Mouse (Mus musculus) cerebellum, postnatal 10 days (tissue): Measurements from ENCODE around the gene 4930415O20Rik.
A peak's percentile ranks its signal among the peaks of the same experiment; 100 is the strongest.

Experiments used
- DNase-seq, 2 experiments: peaks; one replicate each; pipeline ENCODE4 v3.0.0; 2021; ENCODE audit warnings: mixed read lengths in 2 of 2

4930415O20Rik gene

DNA sequence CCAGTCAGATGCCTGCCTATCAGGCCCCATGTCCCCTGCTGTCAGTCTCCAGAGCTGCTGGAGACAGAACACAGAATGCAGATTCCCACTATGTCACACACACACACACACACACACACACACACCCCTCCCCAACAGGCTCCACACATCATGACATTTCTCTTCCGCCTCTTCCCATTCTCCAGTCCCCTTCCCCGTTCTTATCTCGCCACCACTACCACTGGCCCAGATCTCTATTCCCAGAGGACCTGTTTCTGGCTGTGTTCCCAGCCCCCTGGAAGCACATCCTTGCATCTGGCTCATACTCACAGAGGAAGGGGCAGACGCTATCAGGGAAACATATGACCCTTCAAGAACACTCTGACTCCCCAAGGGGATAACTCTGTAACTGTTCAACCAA is 36.8 kb downstream of the 4930415O20Rik start:
- DNase-seq = no peak

DNA sequence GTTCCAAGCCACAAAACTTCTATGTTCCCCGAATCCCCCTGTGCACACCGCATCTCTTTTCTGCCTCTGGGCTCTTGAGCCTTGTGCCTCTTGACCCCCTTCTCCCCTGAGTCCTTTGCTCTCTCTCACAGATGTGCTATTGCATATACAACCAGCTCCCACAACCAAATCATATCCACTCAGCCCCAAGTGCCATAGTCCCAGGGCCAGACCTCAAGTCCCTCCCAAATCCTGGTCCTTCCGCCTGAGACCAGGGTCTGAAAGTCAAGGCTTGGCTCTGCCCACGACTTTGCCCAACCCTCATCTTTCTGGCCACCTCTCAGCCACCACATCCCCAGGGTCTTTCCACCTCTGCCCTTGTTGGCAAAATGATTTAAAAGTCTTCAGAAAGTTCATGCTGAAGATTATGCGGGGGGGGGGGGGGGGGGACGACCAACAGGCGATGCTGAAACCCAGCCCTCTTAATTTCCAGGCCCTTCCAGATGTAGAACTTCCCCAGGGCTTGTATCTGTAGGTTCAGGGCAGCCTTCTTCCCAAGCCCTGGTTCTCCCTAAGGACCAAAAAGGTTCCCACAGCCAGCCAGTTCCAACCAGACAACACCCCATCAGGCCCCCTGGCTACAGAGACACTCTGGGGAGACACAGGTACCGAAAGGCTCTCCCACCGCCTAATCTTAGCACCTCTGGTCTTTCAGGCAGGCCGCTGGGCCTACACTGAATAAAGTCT is 37.4 kb downstream of the 4930415O20Rik start:
- DNase-seq = no peak

DNA sequence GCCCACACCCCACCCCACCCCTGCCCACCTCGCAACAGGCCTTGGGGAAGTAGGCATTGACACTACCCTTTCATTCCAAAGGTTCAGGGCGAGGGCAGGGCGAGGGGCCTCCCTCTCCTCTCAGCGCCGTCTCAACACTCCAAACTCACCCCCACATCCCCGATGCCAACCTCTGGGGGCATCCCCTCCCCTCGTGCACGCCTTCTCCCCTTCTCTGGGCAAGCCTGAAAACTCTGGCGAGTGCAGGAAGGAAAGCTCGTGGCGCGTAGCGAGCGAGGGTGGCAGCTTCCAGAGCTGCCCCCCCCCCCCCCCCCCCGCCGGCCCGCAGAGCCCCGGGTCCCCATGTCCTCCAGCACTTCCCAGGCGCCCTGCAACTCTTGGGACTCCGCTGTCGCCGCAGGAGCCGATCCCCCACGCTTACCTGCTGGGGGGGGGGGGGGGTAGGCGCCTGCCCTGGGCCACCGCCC is 38.0 kb downstream of the 4930415O20Rik start:
- DNase-seq = peak; percentile 45 to 46

DNA sequence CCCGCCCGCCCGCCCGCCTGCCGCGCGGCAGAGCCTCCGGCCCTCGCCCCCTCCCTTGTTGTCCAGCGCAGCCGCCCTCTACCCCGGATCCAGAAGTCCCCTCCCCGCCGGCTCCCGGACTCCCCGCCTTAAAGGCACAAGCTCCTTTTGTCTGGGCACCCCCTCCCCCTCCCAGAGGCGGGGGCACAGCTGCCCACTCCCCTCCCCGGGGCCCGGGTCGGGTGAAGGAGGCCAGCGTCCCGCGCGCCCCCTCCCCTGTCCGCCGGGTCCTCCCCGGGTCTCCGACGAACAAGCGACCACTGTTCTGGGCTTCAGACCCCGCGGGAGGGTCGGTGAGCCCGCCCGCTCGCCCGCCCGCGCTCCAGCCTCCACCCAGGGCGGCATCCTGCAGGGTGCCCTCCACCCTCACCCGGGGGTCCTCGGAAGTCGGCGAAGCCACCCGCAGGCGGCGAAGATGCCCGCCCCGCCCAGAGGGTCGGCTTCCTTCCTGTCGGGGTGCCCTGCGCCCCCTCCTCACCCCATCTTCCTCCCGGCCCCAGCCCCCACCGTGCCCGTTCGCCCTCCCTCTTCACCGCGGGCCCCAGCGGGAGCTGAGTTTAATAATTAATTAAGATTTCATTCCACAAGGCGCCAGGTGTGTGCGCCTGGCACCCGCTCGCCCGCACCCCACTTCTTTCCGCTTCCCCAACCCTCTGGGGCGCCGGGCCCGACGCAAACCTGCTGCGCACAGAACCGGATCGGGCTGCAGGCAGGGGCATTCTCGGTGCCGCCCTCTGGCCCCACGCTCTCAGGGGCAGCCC is 38.7 kb downstream of the 4930415O20Rik start, which contains the start of gene Adcy6:
Gene Adcy6 (minus strand): TSS at position 746 of the 800 bp plus-strand sequence.
- peak; percentile 90 to 92 for DNase-seq

DNA sequence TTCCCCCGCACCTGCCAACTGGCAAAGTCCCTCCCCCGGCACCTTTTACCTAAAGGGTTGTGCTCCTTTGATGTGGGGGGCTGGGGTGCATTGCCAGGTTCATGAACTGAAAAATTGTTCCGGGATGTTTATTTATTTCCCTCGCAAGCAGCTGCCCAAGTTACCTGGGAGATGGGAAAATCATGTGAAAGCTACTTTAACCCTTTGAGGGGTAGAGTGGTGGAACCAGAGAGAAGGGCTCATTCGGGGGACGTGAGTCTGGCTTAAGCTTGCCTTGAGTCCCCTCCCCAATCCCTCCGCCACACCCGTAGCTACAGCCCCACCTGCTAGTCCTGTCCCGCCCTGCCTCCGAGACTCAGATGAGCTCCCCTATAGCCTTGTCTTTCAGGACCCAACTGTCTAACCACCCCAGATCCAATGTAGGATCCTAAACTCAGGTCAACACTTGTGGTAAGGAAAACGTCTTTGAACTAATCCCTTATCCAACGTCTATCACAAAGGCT is 39.4 kb downstream of the 4930415O20Rik start:
- no peak for DNase-seq

DNA sequence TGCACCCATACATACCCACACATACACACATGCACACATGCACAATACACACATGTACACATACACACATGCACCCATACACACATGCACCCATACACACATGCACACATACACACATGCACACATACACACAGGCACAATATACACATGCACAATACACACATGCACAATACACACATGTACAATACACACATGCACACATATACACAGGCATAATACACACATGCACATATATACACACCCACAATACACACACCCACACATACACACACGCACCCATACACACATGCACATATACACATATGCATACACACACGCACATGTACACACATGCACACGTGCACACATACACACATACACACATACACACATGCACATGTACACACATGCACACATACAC is 41.4 kb downstream of the 4930415O20Rik start:
- DNase-seq = no peak

DNA sequence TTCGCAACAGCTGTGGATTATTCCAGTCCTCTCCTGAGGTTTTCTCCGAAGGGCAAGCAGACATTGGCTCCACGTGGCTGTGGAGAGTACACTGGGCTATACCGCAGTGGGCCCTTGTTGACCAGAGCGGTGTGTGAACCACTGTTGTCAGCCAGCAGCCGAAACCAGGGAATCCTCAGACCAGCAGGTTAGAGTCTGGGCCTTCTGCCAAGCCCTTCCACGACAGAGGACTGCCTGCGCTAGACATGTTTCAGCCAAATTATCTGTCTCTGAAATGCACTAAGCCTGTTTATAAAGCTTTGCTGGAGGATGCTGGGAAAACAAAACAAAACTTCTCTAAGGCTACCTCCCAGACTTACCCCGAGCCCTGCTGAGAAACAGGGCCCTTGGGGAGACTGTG is 43.7 kb downstream of the 4930415O20Rik start:
- DNase-seq = peak; percentile 84 to 86

DNA sequence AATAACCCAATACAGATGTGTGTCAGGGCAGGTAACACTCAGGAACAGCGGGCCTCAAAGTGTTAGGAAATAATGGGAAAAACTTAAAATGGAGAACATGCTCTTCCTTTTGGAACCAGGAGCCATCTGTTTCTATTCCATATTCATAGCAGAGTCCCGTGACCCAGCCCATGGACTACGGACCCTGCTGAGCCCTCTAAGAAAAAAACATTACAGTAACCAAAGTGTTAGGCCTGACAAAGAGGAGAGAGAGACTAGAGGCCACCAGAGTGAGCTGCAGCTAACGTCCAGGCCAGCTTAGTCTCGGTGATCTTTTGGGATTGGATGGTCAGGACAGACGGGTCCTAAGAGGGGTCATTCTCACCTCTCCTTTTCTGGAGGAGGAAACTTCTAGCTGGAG is 44.2 kb downstream of the 4930415O20Rik start:
- DNase-seq = no peak

DNA sequence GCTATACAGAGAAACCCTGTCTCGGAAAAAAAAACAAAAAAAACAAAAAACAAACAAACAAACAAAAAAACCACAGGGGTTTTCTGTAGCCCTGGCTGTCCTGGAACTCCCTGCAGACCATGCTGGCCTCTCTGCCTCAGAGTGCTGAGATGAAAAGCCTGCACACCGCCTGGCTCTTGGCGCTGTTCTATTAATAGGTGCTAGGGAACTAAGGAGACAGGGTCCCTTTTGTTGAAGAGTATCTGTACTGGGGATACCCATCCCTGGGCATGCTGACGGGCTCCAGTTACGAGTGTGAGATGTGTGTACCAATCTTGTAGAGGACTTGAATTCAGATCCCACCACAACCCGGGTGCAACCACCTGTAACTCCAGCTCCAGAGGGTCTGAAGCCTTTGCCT is 44.9 kb downstream of the 4930415O20Rik start:
- no peak for DNase-seq

DNA sequence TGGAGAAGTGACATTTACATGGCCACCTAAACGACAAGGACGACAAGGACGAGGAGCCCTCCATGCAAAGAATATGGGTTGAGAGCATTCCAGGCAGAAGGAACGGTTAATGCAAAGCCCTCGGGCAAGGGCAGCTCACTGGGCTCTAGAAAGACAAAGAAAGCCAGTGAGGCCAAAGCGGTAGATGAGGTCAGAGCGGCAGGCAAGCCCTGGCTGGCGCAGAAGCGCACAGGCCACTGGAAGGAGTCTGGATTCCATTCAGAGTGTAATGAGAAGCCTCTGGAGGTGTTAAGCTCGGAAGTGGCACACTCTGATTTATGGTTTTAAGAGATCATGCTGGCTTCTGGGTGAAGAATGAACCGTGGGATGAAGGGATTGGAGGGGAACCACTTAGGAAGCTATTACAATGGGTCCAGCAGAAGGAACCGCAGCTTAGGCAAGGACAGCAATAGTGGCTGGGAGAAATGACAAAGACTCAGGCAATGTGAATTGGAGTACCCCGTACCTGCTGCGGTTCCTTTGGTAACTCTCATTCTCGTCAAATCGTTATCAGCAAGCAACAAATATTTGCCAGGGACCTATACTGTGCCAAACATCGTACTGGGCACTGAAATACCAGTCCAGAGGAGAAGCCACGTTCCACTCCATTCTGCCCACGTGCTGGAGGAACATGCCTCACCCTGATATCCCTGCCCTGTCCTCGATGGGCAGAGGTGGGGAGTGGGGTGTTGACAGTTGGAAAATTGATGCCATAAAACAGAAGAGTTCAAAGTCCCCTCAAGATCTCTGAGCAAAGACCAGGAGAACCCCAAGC is 45.8 kb downstream of the 4930415O20Rik start:
- DNase-seq = no peak

DNA sequence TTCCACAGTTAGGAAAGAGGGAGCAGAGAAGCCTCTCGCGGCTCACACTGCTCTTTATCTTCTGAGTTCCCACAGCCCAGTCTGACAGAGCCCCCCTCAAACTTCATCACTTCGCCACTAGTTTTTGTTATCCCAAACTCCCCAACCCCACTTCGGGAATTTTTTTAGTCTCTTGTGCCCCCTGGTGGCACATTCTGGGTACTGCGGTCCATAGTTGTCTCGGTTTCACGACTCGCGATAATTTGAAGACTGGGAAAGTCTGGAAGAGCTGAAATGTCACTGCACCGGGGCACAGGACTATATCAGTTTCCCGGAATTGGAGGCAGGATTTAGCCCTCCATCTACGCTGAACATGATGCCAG is 46.4 kb downstream of the 4930415O20Rik start:
- DNase-seq = peak; percentile 84 to 88

DNA sequence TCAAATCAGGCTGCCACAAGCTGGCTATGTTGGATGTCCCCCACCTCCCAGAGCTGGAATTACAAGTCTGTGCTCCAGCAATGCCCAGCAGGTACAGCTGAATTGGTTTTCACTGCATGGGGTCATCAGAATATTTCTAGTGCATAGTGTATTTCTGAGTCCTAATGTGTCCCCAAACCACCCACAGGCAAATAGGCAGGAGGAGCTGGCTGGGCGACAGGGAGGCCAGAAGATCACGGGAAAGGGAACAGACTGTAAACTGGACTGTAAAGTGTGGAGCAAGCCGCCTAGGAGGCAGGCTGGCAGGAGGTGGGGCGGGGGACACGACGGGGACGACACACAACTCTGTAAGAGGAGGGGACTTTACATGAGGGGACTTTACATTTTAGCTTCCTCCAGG is 51.4 kb downstream of the 4930415O20Rik start:
- DNase-seq = no peak

DNA sequence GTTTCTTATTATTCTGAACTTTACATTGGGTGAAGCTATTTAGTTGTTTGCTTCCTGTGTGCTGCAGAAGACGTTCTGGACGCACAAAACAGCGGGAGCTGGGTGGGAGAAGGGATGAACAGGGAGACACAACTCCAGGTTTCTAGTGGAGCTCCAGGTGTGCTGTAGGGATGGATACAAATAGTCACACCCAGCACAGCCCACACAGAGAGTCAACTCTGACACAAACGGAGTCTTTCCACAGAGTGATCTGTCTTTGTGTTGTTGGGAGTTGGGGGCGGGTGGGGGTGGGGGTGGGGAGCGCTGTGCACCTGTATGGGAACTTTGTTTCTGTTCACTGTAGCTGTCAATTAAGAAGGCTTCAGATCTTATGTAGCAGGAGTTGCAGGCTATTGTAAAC is 51.9 kb downstream of the 4930415O20Rik start:
- DNase-seq = no peak

DNA sequence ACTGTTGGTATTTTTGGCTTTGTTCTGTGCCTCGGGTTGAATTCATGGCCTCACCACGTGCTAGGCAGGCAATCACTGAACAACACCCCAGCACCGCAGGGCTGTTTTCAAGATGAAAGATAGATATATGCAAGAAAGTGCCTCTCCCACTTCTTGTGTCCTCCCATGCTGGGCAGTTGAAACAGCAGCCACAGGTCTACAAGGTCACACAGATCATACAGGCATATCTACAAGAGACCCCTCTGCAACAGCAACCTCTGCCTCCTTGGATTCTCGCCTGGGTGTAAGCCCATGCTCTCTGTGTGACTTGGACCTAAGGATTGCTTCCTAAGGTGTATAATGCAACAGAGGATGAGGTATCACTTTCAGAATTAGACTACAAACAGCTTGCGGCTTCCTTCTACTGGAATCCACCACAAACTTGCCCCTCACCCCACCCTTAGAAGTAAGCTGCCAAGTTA is 52.6 kb downstream of the 4930415O20Rik start:
- DNase-seq = no peak

DNA sequence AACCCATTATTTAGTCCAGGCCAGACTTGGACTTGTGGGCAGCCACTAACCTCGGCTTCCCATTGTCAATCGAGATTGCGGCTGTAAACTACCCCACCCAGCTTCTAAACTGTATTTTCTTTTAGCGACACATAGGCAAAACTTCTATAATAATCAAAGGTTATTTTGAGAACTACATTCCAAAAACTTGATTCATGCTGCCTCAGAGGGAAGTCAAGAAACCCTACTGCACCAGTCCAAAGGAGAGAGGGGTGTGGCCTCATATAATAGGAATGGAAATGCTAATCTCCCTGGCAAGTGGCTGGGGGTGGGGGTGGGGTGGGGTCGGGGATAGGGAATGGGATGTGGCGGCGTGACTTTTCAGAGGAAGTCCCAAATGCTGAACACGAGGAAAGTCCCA is 55.3 kb downstream of the 4930415O20Rik start:
- no peak for DNase-seq

DNA sequence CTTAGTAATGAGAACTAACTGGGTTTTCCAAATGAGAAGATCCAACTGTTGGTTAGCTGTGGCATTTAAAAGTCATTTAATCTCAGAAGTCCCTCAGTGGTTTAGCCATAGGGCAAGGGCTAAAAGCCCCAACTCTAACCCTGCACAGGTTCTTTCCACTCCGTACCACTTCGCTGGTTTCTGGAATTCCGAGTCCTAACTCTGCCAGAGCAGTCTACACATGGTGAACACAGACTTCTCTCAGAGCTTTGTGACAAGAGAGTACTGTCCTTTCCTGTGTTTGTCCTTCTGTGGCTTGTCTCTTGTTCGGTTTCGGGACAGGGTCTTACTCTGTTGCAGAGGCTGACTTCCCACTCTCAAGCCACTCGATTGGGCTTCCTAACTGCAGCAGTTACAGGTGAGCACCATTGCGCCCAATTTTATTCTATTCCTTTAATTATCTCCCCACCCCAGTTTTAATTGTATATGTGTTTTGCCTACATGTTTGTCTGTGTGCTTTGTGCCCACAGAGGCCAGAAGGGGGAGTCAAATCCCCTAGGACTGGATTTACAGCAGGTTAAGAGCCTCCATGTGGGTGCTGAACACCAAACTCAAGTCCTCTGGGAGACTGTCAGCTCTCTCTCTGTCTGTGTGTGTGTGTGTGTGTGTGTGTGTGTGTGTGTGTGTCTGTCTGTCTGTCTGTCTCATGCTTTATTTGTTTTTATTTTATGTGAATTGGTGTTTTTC is 55.8 kb downstream of the 4930415O20Rik start:
- no peak for DNase-seq

DNA sequence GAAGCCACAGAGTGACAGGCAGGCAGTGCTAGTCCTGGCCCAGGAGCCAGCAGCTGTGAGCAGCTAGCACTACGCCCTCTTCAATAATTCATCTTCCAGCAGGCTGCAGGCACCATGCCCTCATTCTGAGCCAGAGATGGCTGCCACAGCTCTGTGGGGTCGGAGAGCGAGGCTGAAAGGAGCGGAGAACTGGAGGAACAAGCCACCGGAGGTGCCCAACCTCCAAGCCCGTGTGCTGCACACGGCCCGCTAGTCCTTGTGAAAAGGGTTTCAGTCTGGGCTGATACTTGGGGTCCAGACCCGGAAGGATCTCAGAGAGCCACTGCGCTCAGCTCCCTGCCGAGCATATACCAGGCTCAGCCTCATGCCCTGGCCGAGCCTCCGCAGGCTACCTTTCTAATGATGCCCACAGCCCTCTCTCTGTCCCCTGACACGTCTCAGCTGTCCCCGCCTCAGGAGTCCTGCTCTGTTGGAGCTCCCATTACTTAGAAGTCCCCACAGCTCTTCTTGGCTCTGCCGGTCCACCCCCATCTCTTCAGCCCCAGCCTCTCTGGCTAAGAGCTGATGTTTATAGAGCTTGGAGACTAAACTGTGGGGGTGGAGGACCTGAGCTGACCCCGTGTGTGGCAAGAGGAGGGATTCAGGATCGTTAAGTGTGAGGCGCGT is 57.9 kb downstream of the 4930415O20Rik start:
- DNase-seq = peak; percentile 64 to 65

DNA sequence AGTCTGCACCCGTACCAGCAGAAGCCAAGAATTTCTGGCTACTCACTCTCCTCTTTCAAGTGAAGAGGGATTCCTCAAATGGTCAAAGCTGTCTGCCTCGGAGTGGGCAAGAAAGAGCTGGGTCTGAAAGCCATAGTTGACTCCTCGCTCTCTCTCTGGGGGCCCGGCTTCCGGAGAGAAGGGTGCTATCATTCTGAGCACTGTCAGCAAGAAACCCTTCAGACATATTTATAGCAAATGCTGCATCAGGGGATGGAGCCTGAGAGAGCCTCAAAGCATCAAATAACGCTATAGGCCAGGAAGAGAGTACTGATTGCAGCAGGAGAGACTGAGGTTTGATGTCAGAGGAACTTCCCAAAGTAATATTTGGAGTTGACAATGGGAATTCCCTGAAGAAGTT is 58.7 kb downstream of the 4930415O20Rik start:
- DNase-seq = no peak

DNA sequence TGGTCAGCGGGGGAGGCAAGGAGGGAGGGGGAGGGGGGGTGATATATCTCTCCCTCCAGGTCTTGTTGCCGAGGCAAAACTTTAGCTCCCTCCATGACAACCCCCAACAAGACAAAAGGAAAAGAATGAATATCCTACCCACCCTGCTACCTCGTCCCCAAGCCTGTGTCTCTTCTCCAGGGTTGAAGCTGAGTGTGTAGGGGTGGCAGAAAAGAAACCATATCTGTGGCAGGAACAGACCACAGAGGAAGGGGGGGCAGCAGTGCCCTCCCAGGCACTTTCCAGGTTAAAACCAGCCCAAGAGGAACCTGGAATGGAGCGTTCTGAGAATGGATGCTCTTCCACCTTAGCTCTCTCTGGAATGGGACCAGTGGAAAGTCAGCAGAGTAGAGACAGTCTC is 59.7 kb downstream of the 4930415O20Rik start, which contains the start of gene Cacnb3:
Gene Cacnb3 (plus strand): TSS at position 301 of the 400 bp plus-strand sequence.
- no peak for DNase-seq

DNA sequence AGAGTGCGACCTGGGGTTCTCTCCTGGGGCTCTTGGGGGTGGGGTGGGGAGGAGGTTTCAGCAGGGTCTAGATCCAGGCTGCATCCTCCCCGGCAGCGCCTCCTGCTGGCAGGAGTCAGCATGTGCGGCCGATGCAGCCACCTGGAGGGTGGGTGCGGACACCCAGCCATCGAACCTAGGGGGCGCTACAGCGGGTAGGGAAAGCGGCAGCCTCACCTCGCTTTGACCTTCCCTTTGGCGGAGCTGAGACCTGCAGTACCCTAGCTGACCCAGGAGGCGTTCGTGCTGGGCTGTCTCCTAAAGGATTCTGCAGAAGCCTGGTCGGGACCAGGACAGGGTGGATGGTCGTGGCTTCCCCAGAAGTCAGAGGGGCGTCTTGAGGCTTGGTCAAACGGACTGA is 60.7 kb downstream of the 4930415O20Rik start:
- DNase-seq = peak; percentile 88 to 95

DNA sequence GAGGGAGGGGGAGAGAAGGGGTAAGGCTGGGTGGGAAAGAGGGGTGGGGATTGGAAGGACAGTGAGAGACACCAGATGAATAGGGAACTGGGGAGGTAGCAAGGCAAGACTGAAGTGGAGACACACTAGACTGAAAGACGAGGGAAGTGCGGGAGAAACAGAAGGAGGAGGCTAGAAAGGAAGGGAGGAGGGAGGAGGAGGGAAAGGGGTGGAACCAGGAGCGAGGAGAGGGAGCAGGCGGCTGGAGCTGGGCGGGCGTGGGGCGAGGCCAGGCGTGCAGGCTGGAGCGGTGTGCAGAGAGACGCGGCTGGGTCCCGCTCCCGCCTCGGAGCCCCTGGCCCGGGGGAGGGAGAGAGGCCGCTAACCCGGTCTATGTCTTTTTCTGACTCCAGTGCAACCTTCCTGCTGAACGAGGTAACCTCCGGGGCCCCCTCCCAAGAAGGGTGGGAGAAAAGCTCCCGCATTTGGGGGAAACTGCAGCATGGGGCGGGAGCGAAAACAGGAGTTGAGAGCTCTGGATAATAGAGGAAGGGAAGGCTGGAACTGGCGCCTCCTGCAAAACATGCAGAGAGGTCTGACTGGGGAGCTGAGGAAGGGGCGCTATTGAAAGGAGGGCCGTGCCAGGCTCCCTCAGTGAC is 61.4 kb downstream of the 4930415O20Rik start:
- peak; percentile 70 to 73 for DNase-seq
